Mouse (Mus musculus) liver, embryonic 15.5 days (tissue): ENCODE results near the gene Bbs10. TPM values are rescaled to one million over a fixed set of nuclear protein-coding genes. Genes with fewer than 3 reads are reported as not detected.
A peak's percentile ranks its signal among the peaks of the same experiment; 100 is the strongest.

Experiments
- ATAC-seq: fragments of 200-750 bp; cut with Nextera tagmentation; 2 replicates; pipeline ENCODE4 v1.8.0; 2017; ENCODE audit warnings: moderate number of reproducible peaks, mild to moderate bottlenecking, moderate library complexity; ENCODE audit not compliant: insufficient read depth
- H3K27ac ChIP-seq: fragments of 300-500 bp; sonication (generic); replicated peaks from 2 replicates; pipeline ENCODE4 v1.5.1; 2015; ENCODE audit warnings: mild to moderate bottlenecking, inconsistent platforms
- H3K27me3 ChIP-seq: fragments of 300-500 bp; sonication (generic); 2 replicates; pipeline ENCODE4 v1.6.1; 2015; ENCODE audit warnings: mild to moderate bottlenecking, inconsistent platforms
- H3K36me3 ChIP-seq: fragments of 300-500 bp; sonication (generic); replicated peaks from 2 replicates; pipeline ENCODE4 v1.6.1; 2015; ENCODE audit warnings: moderate library complexity, mild to moderate bottlenecking, inconsistent platforms
- H3K4me1 ChIP-seq: fragments of 300-500 bp; sonication (generic); replicated peaks from 2 replicates; pipeline ENCODE4 v1.6.1; 2015; ENCODE audit warnings: inconsistent platforms
- H3K4me2 ChIP-seq: fragments of 300-500 bp; sonication (generic); 2 replicates; pipeline ENCODE4 v1.6.1; 2015; ENCODE audit warnings: moderate library complexity, mild to moderate bottlenecking, inconsistent platforms
- H3K4me3 ChIP-seq: fragments of 300-500 bp; sonication (generic); replicated peaks from 2 replicates; pipeline ENCODE4 v1.5.1; 2015; ENCODE audit warnings: mild to moderate bottlenecking, inconsistent platforms
- H3K9ac ChIP-seq: fragments of 300-500 bp; sonication (generic); 2 replicates; pipeline ENCODE4 v1.6.1; 2015; ENCODE audit warnings: moderate library complexity, mild to moderate bottlenecking, inconsistent platforms
- H3K9me3 ChIP-seq: fragments of 300-500 bp; sonication (generic); replicated peaks from 2 replicates; pipeline ENCODE4 v1.6.1; 2016; ENCODE audit warnings: inconsistent platforms
- WGBS: fragments of 180-500 bp; shearing (Covaris S2); methylation state at CpG from one replicate; pipeline ENCODE4 v1.1.7; 2015; ENCODE audit warnings: mixed read lengths; ENCODE audit not compliant: insufficient replicate concordance; 5-methylcytosine and 5-hydroxymethylcytosine counted together
- polyA plus RNA-seq: library from polyadenylated mRNA; unstranded; fragments of >200 nt; fragmentation: Nextera tagmentation; extraction: Ambion mirVana; gene quantifications from 2 replicates; pipeline ENCODE4 v1.2.1, GENCODE M21; 2015

Bbs10 gene
- polyA plus RNA-seq, 1 experiment from 2014 or later: 1.3 TPM

DNA sequence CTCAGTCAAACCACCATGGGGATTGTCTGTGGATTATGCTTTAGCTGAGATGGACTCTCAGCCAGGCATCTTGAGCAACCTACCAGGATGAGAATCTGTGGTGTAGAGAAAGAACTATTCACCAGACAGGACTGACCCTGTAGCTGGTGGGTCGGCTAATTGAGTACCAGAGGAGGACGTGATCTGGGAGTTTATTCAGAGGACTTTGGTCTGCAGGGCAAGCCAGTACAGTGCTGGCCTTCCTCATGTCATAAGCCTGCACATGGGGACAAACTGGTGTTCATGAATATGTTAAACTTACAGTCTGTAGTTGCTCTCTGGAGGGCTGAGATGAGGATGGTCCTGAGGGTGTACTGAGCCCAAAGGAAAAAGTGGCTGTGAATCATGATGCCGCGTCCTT, 29.5 kb downstream of the Bbs10 start:
- ATAC-seq: no peak
- H3K9ac ChIP-seq: no peak overlapping the region
- H3K4me2 ChIP-seq: no peak overlapping the region
- no peak overlapping the region for H3K27ac ChIP-seq
- no peak overlapping the region for H3K4me3 ChIP-seq
- H3K36me3 ChIP-seq: no peaks in the 10 kb centered on the region
- no peaks in the 10 kb centered on the region for H3K4me1 ChIP-seq
- no peaks in the 10 kb centered on the region for H3K27me3 ChIP-seq
- 62% methylated on average over 4 of the region's 4 CpGs for WGBS
- H3K9me3 ChIP-seq: no peaks in the 10 kb centered on the region

DNA sequence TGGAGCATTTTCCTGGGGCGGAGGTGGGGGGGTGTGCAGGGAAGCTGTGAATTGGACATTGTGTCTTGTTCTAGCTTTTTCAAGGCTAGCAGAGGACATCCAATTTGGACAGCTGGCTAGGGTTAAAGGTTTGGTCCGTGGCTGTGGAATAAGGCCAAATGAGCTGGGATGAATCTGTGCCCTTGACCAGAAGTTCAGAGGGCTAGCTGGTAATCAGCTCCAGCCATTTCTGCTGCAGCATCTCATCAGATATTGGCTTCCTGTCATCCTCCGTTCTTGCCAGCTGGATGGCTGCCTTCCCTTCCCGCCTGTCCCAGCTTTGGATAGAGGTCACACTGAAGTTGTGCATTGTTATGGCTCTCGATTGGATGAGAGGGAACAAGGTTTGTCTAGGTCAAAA, 30.8 kb downstream of the Bbs10 start:
- 60% methylated on average over 5 of the region's 5 CpGs for WGBS

GRCm38 (mm10) chr10:111334902-111335301, 36.4 kb downstream of the Bbs10 start:
- Histone ChIP-seq H3K4me1 (no peaks in the 10 kb centered on the region), H3K36me3 (no peaks in the 10 kb centered on the region), H3K4me3 (no peak overlapping the region), H3K9ac (no peak overlapping the region), H3K4me2 (no peak overlapping the region), H3K9me3 (no peaks in the 10 kb centered on the region), H3K27ac (no peak overlapping the region), H3K27me3 (no peaks in the 10 kb centered on the region)
- 80% methylated on average over 2 of the region's 2 CpGs for WGBS
- ATAC-seq: no peak

More for the DNA sequence above, 30.8 kb downstream of the Bbs10 start:
- no peaks in the 10 kb centered on the region for H3K27me3 ChIP-seq
- H3K9ac ChIP-seq: no peak overlapping the region
- no peaks in the 10 kb centered on the region for H3K9me3 ChIP-seq
- H3K4me2 ChIP-seq: no peak overlapping the region
- H3K4me1 ChIP-seq: no peaks in the 10 kb centered on the region
- H3K36me3 ChIP-seq: no peaks in the 10 kb centered on the region
- H3K27ac ChIP-seq: no peak overlapping the region
- H3K4me3 ChIP-seq: no peak overlapping the region
- no peak for ATAC-seq

GRCm38 (mm10) chr10:111335517-111336352, 37.3 kb downstream of the Bbs10 start:
- H3K27me3 ChIP-seq: no peaks in the 10 kb centered on the region
- H3K4me2 ChIP-seq: peak overlapping the region; percentile 51
- H3K4me3 ChIP-seq: 0 out of 2 replicates have a peak overlapping the region, but pooled peaks have one; percentile 2
- 15% methylated on average over 29 of the region's 29 CpGs for WGBS
- no peaks in the 10 kb centered on the region for H3K36me3 ChIP-seq
- no peak overlapping the region for H3K27ac ChIP-seq
- H3K4me1 ChIP-seq: no peaks in the 10 kb centered on the region
- H3K9ac ChIP-seq: no peak overlapping the region
- no peak for ATAC-seq
- H3K9me3 ChIP-seq: no peaks in the 10 kb centered on the region

GRCm38 (mm10) chr10:111336353-111336713, 37.9 kb downstream of the Bbs10 start:
- 7% methylated on average over 10 of the region's 10 CpGs for WGBS
- Histone ChIP-seq H3K4me2 (peak overlapping the region; percentile 51), H3K27me3 (no peaks in the 10 kb centered on the region), H3K27ac (no peak overlapping the region), H3K36me3 (no peaks in the 10 kb centered on the region), H3K9ac (no peak overlapping the region), H3K4me1 (no peaks in the 10 kb centered on the region), H3K9me3 (no peaks in the 10 kb centered on the region), H3K4me3 (no peak overlapping the region)
- no peak for ATAC-seq

GRCm38 (mm10) chr10:111339296-111339695, 40.8 kb downstream of the Bbs10 start:
- Histone ChIP-seq H3K36me3 (no peaks in the 10 kb centered on the region), H3K9me3 (no peaks in the 10 kb centered on the region), H3K27me3 (no peaks in the 10 kb centered on the region), H3K4me3 (no peak overlapping the region), H3K4me2 (no peak overlapping the region), H3K9ac (no peak overlapping the region), H3K4me1 (no peaks in the 10 kb centered on the region), H3K27ac (no peak overlapping the region)
- WGBS: 74% methylated on average over 11 of the region's 11 CpGs
- ATAC-seq: no peak

DNA sequence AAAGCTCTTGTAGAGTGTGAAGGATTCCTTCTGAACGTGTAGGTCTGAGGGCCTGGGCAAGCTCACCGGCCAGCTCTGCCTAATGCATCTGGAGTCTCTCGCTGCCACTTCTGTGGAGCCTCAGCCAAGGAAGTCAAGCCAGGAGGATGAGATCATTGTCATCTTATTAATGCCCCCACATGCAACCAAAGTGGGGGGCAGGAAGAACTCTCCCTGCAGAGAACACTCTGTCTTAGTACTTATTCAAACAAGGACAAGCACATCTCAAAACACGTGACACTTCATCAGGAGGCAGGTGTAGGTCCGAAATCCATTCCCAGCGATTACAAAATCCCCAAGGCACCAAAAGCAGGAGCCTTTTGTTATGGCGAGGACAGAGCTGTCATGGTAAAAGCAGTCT, 43.3 kb downstream of the Bbs10 start:
- no peak overlapping the region for H3K4me2 ChIP-seq
- H3K9me3 ChIP-seq: no peaks in the 10 kb centered on the region
- H3K4me3 ChIP-seq: no peak overlapping the region
- H3K36me3 ChIP-seq: no peaks in the 10 kb centered on the region
- no peaks in the 10 kb centered on the region for H3K4me1 ChIP-seq
- H3K27me3 ChIP-seq: no peaks in the 10 kb centered on the region
- ATAC-seq: no peak
- H3K9ac ChIP-seq: no peak overlapping the region
- H3K27ac ChIP-seq: no peak overlapping the region
- WGBS: 59% methylated on average over 7 of the region's 7 CpGs

GRCm38 (mm10) chr10:111343555-111343954, 45.1 kb downstream of the Bbs10 start:
- Histone ChIP-seq H3K4me3 (no peak overlapping the region), H3K9me3 (no peaks in the 10 kb centered on the region), H3K4me2 (no peak overlapping the region), H3K4me1 (no peaks in the 10 kb centered on the region), H3K36me3 (no peaks in the 10 kb centered on the region), H3K9ac (no peak overlapping the region), H3K27ac (no peak overlapping the region), H3K27me3 (no peaks in the 10 kb centered on the region)
- WGBS: 63% methylated on average over 5 of the region's 5 CpGs
- ATAC-seq: no peak

DNA sequence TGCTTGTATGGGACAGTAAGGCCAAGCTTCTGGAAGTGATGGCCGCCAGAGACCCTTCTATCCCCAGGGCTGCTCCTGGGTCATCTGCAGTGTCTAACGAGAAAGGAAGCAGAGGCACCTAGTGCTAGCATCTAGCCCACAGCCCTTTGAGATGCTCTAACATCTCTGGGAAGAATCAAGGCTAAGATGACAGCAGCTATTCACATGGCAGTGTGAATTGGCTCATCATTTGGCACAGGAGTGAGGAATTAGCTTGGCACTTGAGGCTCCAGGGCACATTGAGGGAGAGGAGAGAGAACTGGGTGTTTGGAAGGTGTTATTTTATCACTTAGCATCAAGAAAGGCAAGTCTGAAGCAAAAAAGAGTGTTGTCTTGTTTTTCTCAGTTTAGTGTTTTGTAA, 49.8 kb downstream of the Bbs10 start:
- ATAC-seq: no peak
- Histone ChIP-seq H3K36me3 (no peaks in the 10 kb centered on the region), H3K4me2 (no peak overlapping the region), H3K9me3 (no peaks in the 10 kb centered on the region), H3K27ac (no peak overlapping the region), H3K9ac (no peak overlapping the region), H3K27me3 (no peaks in the 10 kb centered on the region), H3K4me1 (no peaks in the 10 kb centered on the region), H3K4me3 (no peak overlapping the region)
- WGBS: 44% methylated on average over 2 of the region's 2 CpGs

Other genes with a start within 250 kb of the Bbs10 start
- gene Osbpl8, start 133.9 kb upstream of the Bbs10 start, polyA plus RNA-seq: 10.0 and 10.2 TPM in 2 replicates
- gene Nap1l1, start 174.5 kb downstream of the Bbs10 start, polyA plus RNA-seq: 69.6 and 83.5 TPM in 2 replicates
- gene Phlda1, start 207.6 kb downstream of the Bbs10 start, polyA plus RNA-seq: 4.2 and 4.8 TPM in 2 replicates